Mouse (Mus musculus) kidney, adult 8-10 months (tissue): Measurements from ENCODE around the gene Rab11fip3.
"Not testable (repeated sequence)": the region's sequence is repeated elsewhere in the genome, so short reads cannot be mapped to it uniquely, and the experiment has no call there.

Source experiments
- DNase-seq, 2 experiments: peaks; one replicate each; pipeline ENCODE4 v3.0.0; 2022

Gene Rab11fip3

DNA sequence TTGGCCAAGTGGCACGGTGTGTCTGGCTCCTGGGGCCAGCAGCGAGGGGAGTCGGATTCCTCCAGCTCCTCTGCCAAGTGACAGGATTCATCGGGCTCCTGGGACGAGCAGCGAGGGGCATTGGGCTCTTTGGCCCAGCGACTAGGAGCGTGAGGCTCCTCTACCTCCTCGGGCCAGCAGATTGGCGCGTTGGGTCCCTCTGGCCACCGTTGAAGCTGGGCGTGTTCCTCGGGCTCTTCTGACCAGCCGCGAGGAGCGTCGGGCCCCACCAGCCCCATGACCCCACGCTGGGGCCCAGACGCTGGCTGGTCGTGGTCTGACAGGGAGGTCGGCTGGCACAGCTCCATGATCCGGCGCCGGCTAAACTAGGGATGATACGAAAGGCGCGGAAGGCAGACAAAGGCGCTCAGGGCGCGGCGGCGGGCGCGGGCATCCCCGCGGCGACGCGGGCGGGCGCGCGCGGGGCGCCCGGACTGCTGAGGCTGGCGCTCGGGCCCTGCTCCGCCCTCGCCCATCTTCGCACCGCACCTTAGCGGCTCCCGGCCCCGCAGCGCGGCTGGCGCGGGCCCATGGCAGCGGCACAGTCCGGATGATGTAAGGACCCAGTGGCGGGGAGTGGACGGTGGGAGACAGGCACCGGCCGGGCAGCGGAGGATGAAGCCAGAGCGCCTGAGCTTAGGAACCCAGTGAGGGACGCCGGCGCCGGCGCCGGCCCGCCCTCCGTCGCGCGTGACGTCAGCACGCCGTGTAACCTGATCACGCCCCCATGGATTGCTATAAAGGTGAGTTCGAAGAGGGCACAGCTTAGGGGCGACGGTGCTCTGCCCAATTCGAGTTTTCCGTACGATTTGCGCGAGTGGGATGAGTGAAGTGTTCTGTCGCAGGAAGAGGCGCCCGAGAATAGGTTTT, at the start of gene Rab11fip3:
TSS of gene Rab11fip3 (minus strand) at position 725 of the 909 bp plus-strand sequence.
- peak; percentile 68 to 79 for DNase-seq

DNA sequence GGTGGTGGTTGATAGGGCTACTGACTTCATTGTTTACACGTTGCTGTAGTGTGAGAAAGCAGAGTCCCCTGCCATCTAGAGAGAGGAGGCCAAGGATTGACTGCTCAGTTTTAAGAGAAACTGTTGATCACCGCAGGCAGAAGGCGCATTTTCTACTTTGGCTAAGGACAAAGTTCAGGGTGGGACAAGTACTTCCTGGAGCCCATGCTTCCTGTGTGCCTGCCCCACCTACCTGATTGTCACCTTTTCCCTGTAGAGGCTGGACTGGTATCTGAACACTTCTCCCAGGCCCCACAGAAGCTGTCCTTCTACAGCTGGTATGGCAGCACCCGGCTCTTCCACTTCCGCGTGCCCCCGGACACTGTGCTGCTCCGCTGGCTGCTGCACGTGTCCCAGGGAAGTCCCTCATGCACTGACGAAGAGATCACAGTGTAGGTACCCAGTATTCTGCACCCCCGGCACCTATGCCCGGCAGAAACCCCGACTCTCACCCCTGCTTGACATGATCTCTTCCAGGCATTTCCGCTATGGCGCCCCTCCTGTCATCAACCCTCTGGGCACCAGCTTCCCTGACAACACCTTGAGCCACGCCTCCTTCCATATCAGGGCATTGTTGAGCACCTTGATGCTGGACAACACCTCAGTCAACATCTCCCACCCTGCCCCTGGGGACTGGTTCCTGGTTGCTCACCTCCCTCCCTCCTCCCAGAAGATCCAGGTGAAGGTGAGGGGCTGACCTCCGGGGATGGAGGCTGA, 47.3 kb upstream of the Rab11fip3 start:
- no peak for DNase-seq

DNA sequence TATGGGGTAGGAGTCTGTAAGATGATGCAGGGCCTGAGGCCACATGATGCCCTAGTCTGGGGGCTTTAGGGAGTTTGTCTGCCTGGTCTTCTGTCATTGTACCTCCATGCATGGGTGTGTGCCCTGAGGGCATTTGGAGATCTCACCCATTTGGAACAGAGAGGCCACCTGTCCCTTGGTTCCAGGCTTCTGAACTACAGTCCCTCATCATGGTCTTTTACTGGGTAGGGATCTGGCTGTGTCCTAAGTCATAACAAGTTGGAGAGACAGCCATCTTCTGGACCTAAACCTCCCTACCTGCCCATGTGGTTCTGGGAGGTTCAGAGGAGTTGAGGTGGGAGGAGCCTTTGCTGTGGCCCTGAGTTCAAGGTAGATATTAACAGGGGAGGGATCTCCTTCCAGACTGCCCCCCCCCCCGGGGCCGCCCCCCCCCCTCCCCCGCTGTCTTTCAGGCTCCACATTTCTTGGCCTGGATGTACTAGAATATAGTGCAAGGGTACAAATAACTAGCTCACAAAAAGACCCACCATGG, 46.7 kb upstream of the Rab11fip3 start:
- DNase-seq: peak; percentile 68 to 80

DNA sequence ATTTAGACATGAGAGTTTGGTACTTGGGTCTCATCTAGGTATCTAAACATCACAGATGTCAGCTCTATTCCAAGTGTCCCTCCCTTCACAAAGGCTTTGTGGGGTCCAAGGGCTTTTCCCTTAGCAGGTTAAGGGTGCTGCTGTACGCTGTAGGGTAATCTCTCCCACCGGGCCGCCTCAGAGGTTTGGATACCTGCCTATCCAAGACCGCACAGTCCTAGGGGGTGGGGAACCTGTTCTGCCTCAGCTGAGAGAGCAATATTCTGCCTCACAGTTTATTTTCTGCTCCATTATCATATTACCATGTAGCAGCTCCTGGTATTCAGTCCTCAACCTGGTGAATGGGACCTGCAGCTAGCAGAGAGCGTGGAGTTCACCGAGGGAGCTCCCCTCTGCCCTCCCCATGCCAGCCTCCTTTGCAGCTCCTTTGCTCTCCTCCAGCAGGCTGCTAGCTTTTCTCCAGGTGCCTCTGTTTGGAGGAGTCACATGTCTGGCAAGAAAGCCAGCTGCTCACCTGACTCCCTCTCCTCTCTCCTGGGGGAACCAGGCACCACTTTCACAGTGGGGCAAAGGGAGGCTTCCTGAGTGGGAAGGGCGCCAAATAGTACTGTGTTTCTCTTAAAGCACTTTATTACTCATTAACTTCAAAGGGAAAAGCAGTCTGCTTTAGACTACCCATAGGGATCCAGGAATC, 46.0 kb upstream of the Rab11fip3 start:
- peak; percentile 93 to 96 for DNase-seq

DNA sequence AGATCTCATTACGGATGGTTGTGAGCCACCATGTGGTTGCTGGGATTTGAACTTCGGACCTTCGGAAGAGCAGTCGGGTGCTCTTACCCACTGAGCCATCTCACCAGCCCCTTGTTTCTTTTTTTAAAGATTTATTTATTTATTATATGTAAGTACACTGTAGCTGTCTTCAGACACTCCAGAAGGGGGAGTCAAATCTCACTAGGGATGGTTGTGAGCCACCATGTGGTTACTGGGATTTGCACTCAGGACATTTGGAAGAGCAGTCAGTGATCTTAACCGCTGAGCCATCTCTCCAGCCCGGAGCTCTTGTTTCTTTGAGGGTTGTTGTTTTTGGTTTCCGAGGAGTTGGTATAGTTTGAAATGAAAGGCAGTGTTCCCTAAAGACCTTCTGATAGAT, 45.1 kb upstream of the Rab11fip3 start:
- not testable (repeated sequence) for DNase-seq

DNA sequence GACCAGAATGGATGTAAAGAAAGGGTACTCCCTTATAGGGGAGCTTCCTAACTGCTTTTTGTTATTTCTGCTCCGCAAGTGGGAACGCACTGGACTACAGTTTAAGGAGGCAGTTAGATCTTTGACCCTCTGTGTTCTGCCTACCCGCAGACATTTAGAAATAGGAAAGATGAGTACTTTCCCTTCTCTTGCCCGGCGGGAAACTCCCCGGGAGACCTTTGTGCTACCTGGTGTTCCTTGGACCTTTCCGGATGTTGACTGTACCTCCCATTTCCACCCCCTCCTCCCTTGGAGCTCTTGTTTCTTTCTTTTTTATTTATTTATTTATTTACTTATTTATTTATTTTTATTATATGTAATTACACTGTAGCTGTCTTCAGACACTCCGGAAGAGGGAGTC, 44.7 kb upstream of the Rab11fip3 start:
- DNase-seq: peak; percentile 80 to 82

DNA sequence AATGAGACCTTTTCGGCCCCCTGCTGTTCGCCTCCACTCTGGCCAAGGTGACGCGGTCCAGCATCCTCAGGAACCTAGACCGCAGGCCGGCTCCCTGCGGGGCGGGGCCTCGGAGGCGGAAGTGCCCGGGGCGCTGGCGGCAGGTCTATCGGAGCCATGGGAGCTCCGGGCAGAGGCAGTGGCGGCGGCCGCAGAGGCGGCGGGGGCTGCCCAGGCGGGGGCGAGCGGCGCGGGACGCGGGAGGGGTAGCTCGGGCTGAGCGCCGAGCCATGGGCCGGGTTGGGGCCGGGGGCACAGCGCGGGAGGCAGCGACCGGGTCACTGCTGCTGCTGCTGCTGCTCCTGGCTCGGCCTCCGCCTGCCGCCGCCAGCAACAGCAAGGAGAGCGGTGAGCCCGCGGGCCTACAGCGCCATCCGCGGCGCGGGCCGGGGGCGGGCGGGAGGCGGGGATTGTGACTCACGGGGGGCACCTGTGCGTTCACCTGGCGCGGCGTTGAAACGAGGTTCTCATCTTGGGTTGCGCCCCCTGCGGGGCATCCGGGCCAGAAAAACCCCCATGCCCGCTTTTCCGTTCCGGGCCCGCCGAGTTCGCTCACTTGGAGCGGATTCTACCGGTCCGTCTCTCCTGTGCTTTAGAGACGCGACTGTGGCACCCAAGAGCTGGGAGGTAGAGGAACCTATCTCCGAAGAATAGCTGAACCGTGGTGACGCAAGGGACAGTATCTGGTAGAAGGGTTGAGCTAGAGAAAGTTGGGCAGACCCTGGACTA, 44.0 kb upstream of the Rab11fip3 start, which contains the start of gene Tmem8:
TSS of gene Tmem8 (plus strand) at position 119 of the 768 bp plus-strand sequence.
- peak; percentile 83 to 84 for DNase-seq

DNA sequence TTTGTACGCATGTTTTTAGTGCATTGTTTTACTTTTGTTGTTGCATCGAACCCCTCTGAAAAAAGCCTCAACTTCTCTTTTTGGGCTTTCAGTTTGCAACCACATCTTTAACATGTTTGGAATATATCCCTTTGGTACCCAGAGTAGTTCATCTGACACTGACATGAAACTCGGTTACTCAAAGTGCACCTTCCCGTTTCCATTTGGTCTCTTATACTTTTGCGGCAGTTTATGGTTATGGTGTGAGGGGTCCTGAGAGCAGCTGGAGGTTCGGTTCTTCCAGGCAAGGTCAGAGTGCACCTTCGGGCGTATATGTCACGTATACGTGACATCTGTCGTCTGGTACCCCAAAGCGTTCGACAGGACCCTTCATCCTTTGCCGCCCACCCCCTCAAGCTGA, 43.4 kb upstream of the Rab11fip3 start:
- DNase-seq: no peak

DNA sequence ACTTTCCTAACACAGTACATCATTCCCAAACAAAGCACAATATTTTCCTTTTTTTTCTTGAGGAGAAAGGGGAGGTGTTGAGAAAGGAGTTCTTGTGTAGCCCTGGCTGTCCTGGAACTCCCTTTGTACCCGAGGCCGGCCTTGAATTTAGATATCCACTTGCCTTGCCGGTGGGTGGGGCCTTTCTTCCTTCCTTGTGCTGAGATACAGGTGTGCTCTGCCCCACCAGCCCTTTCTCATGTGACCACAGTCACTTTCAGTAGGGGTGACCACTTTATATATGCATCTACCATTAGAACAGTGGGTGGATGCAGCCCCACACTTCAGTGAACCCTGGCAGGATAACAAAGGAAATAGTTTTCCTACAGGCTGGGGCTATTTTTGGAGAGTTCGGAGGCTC, 42.4 kb upstream of the Rab11fip3 start:
- no peak for DNase-seq

DNA sequence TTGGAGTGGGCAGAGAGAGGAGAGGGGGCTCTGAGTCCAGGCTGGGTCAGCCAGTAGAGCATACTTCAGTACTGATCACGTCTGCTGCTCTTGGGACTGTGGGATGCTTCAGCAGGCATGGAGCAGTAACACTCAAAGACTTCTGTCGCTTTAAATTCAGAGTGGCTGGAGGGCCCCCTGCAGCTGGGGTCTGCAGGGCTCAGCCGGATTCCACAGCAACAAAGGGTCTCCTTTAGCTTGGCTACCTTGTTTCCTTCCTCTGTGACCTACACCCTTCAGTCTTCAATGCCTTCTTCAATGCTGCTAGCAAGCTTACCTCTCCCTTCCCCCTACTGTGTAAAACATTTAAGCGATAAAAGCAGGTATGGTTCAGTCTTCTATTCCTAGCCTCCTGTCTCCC, 41.7 kb upstream of the Rab11fip3 start:
- no peak for DNase-seq

DNA sequence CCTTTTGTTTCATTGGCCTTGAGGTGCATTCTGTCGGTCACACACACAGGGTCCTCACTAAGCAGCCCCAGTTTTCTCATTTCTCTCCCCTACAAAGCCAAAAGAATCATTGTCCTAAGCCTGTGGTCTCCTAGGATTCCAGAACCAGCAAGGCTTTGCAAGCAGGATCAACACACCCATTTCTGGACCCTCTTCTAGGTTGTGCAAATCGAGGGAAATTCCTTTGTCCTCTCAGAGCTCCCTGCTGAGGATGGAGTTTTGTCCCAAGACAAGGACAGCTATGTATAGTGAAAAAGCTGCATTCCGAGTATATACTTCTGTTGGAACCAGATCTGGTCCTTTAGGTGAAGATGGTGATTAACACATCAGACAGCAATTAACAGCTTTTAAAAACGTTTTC, 40.8 kb upstream of the Rab11fip3 start:
- DNase-seq: no peak

DNA sequence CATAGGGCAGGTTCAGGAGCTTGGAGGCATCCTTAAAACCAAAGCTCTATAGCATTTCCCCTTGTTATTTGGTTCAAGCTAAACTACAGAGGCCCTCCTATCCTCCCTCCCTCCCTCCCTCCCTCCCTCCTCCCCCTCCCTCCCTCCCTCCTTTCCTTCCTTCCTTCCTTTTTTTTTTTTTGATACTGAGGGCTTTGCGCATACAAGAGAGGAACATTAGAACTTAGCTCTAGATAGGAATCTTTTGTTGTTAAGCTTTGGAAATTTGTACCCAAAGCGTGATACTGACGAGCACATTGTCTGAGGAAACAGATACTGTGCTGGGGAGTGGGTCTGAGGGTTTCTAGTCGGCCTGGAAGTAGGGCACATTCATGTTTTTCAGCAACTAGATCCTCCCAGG, 36.3 kb upstream of the Rab11fip3 start:
- no peak for DNase-seq

DNA sequence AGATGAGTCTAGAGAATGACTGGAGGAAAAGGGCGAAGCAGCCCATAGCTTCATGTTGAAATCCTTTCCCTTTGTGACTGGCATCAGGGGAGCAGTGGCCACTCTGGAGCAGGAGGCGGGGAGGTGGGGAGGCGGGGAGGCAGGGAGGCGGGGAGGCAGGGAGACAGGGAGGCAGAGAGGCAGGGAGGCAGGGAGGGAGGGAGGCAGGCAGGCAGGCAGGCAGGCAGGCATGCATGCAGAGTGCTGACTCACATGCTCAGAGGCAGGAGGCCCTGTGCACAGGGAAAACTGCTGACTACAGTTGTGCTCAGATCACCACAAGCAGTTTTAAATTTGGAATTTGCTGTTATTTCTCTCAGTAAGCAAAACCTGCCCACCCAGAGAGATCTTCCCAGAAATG, 32.1 kb upstream of the Rab11fip3 start:
- DNase-seq: peak; percentile 79 to 85

DNA sequence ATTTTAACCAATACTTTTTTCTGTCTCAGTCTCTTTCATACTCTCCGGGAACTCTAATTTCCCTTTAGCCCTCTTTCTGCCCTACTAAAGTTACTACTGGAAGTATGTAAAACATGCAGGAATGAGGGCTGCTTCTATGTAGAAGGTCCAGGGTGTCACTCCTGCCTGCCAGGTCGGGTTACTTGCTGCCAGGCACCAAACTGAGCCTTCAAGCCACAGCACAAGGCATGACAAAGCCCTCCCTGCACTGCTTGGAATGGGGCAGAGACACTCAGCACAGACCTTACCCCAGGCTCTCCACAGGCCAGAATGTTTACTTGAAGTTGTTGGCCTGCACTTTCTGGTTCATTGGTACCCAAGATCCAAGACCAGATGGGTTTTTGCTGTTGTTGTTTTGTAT, 30.8 kb upstream of the Rab11fip3 start:
- DNase-seq: no peak

DNA sequence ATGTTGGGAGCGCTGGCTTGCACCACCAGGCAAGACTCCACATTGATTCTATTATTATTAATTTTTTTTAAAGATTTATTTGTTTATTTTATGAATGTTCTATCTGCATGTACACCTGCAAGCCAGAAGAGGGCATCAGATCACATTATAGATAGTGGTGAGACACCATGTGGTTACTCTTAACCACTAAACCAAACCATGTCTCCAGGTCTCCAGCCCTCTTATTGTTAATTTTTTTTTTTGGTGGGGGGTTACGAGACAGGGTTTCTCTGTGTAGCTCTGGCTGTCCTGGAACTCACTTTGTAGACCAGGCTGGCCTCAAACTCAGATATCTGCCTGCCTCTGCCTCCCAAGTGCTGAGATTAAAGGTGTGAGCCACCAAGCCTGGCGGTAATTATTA, 30.0 kb upstream of the Rab11fip3 start:
- DNase-seq: peak in 1 of 2 experiments; percentile 21

DNA sequence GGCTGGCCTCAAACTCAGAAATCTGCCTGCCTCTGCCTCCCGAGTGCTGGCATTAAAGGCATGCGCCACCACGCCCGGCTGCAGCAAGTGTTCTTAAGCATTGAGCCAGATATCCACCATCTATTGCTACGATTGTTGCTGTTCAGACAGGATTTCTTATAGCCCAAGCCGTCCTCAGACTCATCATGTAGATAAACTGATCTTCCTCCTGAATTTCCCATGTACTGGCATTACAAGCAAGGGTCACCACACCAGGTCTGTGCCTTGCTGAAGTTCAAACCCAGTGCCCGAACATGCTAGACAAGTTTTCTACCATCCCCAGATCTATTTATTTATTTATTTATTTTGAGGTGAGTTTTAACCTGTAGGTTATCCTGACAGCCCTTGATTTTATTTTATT, 29.1 kb upstream of the Rab11fip3 start:
- no peak for DNase-seq

DNA sequence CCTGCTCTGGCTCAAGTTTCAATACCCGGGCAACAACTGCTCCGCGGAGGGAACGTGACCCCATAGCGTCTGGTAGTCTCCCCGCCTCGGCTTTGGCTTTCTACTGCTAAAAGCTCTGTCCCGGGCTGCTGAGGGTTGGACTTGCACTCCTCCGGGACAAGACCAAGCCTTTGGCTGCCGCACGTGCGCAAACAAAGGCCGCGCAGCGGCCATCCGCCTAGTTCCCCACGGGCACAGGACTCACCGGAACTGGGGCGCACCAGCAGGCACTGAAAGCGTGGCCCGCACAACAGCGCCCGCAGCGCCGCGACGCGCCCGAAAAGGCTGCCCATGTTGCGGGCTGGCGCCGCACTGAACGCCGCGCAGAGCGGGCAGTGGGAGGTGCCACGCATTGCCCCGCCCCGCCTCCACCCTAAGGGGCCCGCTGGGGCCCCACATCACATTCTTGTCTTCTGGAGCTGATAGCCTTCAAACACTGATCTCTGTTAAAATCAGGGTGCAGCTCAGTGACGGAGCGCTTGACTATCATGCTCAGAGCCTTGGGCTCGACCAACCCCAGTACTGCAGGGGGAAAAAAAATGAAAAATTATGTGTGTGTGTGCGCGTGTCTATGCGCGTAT, 25.9 kb upstream of the Rab11fip3 start, which contains the start of gene Nme4:
TSS of gene Nme4 (minus strand) at position 482 of the 620 bp plus-strand sequence.
- peak in 1 of 2 experiments; percentile 40 for DNase-seq

DNA sequence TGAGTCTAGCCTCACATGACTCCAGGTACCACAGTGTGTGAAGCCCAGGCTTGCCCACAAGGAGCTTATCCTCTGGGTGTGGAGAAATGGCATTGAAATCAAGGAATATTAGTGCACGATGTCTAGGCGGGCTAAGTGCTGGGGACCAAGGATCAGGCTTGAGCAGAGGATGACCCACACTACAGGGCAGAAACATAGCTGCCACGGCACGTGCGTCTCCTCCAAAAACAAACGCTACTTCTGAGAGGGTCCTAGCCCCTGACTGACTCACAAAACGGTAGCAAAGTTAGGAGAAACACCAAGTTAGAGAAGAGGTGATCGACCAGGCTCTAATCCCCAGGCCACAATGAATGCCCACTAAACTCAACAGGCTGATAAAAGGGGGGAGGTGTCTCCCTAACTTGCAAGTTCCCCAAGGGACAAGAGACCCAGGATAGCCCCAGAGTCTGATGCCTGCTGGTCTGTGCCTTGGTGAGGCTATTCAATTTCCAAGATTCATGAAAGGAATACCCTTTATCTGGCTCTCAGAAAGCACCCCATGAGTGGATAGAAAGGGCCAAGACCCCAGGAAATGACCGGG, 25.3 kb upstream of the Rab11fip3 start:
- no peak for DNase-seq

DNA sequence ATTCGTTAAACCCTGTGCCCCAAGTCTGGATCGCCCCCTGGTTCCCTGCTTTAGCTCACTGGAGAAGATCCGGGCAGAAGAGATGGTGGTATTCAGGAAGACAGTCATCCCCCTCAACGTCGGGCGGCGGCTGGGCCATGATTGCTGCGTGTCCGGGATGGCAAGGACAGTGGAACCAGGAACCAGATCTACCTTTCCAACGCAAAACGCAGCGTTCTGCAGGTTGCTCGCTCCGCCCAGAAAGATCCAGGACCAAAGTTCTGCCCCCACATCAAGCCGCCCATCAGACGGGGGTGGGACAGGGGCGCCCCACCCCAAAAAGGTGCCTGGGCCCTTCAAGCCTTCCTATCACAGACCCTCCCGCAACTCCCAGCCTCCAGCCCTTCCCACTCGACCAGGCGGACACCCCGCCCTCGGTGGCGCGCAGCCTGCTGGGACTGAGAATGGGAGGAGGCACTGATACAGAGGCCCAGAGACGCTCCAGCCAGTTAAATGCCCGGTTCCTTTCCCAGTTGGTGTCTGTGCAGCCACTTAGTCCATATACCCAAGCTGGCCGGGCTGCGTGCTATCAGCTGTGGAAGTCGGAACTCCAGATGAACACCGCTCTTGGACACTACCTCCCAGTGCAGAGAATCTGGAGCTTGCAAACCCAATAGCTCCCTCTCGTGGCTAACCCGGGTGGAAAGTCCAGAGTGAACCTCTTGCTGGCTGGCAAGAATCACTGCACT, 20.7 kb upstream of the Rab11fip3 start, which contains the start of gene Decr2:
TSS of gene Decr2 (minus strand) at position 433 of the 728 bp plus-strand sequence.
- DNase-seq: peak; percentile 92 to 95

DNA sequence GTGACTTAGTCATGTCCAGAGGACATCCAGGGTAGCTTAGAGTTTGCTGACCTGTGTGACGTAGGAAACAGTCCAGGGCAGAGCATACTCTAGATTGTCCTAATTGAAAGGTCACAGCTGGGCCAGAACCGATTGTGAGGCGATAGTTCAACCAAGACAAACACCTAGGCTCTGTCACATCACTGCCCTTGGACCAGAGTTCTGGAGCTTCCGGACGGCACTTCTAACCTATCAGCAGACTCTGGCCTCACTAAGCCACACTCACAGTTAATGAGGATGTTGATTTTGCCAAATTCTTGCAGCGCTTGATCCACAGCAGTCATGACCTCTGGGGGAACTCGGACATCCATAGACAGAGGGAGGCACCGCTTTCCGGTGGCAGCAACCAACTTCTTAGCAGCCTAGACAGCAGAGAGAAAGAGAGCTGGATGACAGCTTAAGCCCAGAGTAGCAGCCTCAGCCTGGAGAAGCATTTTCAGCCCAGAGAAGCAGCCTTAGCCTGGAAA, 17.8 kb upstream of the Rab11fip3 start:
- DNase-seq: no peak
